Mouse (Mus musculus): ENCODE data around the gene Slc52a3. TPM values are rescaled to one million over a fixed set of nuclear protein-coding genes. Genes with fewer than 3 reads are reported as not detected.

Gene Slc52a3
- polyA plus RNA-seq, 1 experiment = 2.6 TPM

DNA sequence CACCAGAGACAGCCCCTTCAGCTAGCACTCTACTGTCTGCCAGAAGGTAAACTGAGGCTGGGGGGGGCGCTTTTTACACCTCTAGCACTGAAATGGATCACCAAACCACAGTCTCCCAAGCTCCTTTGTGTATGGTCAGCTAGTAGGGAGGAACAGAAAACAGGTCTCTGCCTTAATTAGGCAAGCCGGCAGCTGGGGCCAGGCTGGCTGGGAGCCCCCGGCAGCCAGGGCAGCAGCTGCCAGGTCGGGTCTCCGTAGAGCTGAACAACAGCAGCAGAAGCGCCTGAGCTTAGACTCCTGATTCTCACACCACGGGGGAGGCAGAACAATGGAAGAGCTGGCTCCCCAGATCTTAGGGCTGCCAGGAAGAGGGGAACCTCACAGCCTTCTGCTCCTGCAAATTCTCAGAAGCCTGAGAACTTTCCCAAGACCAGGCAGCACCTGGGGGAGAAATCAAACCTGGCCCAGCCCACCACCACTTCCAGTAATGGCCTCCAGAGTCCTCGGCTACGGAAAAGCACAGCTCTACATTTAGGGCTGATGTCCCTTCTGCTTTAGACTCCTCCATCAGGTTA lies 29.0 kb upstream of the Slc52a3 start:
- no peaks in the 10 kb centered on the region for H3K27me3 ChIP-seq (ENCODE audit: control insufficient read depth, insufficient read depth, low read length, poor library complexity, severe bottlenecking)
- H3K4me3 ChIP-seq (ENCODE audit: low read depth, low read length) = no peak overlapping the region
- no peaks in the 10 kb centered on the region for H3K9me3 ChIP-seq (replicated peaks; ENCODE audit: control insufficient read depth, insufficient read depth, low read length, poor library complexity, severe bottlenecking)
- H3K36me3 ChIP-seq (ENCODE audit: control insufficient read depth, insufficient read depth, low read length, poor library complexity, severe bottlenecking) = no peaks in the 10 kb centered on the region
- H3K27ac ChIP-seq (ENCODE audit: insufficient read depth, low read length) = no peak overlapping the region
- H3K9ac ChIP-seq (ENCODE audit: low read depth, poor library complexity, severe bottlenecking) = no peak overlapping the region
- H3K4me1 ChIP-seq (ENCODE audit: control insufficient read depth, insufficient read depth, low read length) = no peaks in the 10 kb centered on the region
- TF ChIP-seq CTCF (IDR thresholded peaks at IDR 0.05; ENCODE audit: low read depth, low read length) (no peak), EP300 (IDR thresholded peaks at IDR 0.05; ENCODE audit: insufficient read depth, low read depth, low read length) (no peak), POLR2A (IDR thresholded peaks at IDR 0.05; ENCODE audit: insufficient read depth, low read length) (no peak)

DNA sequence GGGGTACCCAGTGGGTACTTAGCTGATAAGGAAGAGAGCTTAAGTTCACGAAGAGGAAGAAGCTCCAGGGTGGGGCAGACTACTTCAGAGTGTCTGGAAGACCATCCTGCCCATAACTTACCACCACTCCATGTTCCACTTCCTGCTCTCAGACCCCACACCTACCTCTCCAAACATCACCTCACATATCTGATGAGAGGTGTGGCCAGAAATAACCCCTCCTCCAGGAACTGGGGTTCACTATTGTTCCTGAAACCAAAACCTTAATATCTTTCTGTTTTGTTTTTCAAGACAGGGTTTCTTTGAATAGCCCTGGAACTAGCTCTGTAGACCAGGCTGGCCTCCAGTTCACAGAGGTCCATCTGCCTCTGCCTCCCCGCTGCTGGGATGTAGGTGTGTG lies 28.5 kb upstream of the Slc52a3 start:
- no peaks in the 10 kb centered on the region for H3K4me1 ChIP-seq (ENCODE audit: control insufficient read depth, insufficient read depth, low read length)
- no peak overlapping the region for H3K27ac ChIP-seq (ENCODE audit: insufficient read depth, low read length)
- no peaks in the 10 kb centered on the region for H3K9me3 ChIP-seq (replicated peaks; ENCODE audit: control insufficient read depth, insufficient read depth, low read length, poor library complexity, severe bottlenecking)
- no peak for TF ChIP-seq EP300 (IDR thresholded peaks at IDR 0.05; ENCODE audit: insufficient read depth, low read depth, low read length)
- TF ChIP-seq CTCF (IDR thresholded peaks at IDR 0.05; ENCODE audit: low read depth, low read length) = no peak
- no peak for TF ChIP-seq POLR2A (IDR thresholded peaks at IDR 0.05; ENCODE audit: insufficient read depth, low read length)
- H3K27me3 ChIP-seq (ENCODE audit: control insufficient read depth, insufficient read depth, low read length, poor library complexity, severe bottlenecking) = no peaks in the 10 kb centered on the region
- H3K9ac ChIP-seq (ENCODE audit: low read depth, poor library complexity, severe bottlenecking) = no peak overlapping the region
- no peaks in the 10 kb centered on the region for H3K36me3 ChIP-seq (ENCODE audit: control insufficient read depth, insufficient read depth, low read length, poor library complexity, severe bottlenecking)
- H3K4me3 ChIP-seq (ENCODE audit: low read depth, low read length) = no peak overlapping the region

DNA sequence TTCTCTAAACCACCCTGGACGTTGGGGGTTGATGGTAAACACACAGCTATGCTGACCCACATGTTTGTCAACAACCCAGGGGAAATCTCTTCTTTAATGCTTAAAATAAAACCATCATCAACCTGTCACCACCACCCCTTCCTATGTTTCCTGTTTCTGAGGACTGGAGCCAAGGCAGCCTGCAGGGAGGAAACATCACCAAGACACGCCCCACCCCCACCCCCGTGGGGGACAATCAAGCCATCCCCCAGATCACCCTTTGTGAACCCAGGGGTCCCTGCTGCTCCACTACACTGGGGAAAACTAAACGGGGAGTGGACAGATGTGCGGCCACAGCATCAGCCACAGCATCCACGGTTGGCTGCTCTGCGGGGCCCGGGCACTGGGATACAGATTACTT lies 27.9 kb upstream of the Slc52a3 start:
- Histone ChIP-seq H3K9me3 (replicated peaks; ENCODE audit: control insufficient read depth, insufficient read depth, low read length, poor library complexity, severe bottlenecking) (no peaks in the 10 kb centered on the region), H3K9ac (ENCODE audit: low read depth, poor library complexity, severe bottlenecking) (no peak overlapping the region), H3K4me1 (ENCODE audit: control insufficient read depth, insufficient read depth, low read length) (no peaks in the 10 kb centered on the region), H3K4me3 (ENCODE audit: low read depth, low read length) (no peak overlapping the region), H3K36me3 (ENCODE audit: control insufficient read depth, insufficient read depth, low read length, poor library complexity, severe bottlenecking) (no peaks in the 10 kb centered on the region), H3K27ac (ENCODE audit: insufficient read depth, low read length) (no peak overlapping the region), H3K27me3 (ENCODE audit: control insufficient read depth, insufficient read depth, low read length, poor library complexity, severe bottlenecking) (no peaks in the 10 kb centered on the region)
- TF ChIP-seq CTCF (IDR thresholded peaks at IDR 0.05; ENCODE audit: low read depth, low read length) (no peak), POLR2A (IDR thresholded peaks at IDR 0.05; ENCODE audit: insufficient read depth, low read length) (no peak), EP300 (IDR thresholded peaks at IDR 0.05; ENCODE audit: insufficient read depth, low read depth, low read length) (no peak)

DNA sequence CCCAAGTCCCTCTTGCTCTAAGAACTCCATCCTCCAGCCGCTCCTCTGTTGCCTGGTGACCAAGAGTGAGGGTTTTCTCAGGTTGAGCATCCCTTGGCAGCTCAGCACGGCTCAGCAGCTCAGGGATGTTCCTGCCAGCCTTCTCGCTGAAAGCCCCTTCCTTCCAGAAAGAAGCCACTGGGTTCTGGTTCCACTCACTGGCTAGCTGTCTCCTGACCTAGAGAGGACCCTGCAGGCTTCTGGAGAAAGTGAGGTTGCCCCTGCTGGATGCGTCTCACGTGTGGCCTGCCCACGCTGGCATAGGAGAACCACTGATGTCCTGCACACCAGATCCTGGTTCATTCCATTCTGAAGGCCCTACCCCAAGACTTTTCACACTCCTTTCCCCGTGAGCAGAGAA lies 27.3 kb upstream of the Slc52a3 start:
- H3K9me3 ChIP-seq (replicated peaks; ENCODE audit: control insufficient read depth, insufficient read depth, low read length, poor library complexity, severe bottlenecking) = no peaks in the 10 kb centered on the region
- H3K27me3 ChIP-seq (ENCODE audit: control insufficient read depth, insufficient read depth, low read length, poor library complexity, severe bottlenecking) = no peaks in the 10 kb centered on the region
- no peaks in the 10 kb centered on the region for H3K36me3 ChIP-seq (ENCODE audit: control insufficient read depth, insufficient read depth, low read length, poor library complexity, severe bottlenecking)
- TF ChIP-seq EP300 (IDR thresholded peaks at IDR 0.05; ENCODE audit: insufficient read depth, low read depth, low read length) = no peak
- TF ChIP-seq POLR2A (IDR thresholded peaks at IDR 0.05; ENCODE audit: insufficient read depth, low read length) = no peak
- no peak for TF ChIP-seq CTCF (IDR thresholded peaks at IDR 0.05; ENCODE audit: low read depth, low read length)
- H3K9ac ChIP-seq (ENCODE audit: low read depth, poor library complexity, severe bottlenecking) = no peak overlapping the region
- H3K4me3 ChIP-seq (ENCODE audit: low read depth, low read length) = no peak overlapping the region
- H3K27ac ChIP-seq (ENCODE audit: insufficient read depth, low read length) = no peak overlapping the region
- H3K4me1 ChIP-seq (ENCODE audit: control insufficient read depth, insufficient read depth, low read length) = no peaks in the 10 kb centered on the region

DNA sequence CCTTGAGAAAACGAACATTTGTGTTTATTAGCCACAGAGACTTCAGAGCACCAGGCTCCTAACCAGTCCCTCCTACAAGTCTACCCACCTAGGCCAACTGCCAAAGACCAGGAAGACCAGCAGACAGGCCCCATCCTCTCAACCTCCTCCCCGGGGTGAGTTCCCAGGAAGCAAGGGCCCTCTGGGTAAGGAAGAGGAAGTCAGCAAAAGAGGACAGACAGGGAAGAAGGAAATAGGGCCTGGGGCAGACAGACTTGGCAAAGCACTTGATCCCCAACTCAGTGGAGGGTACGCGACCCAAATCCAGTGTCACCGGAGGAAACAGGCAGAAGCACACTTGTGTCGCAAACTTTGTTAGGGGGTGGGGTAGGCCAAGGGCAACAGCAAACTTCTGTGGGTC lies 26.9 kb upstream of the Slc52a3 start:
- H3K36me3 ChIP-seq (ENCODE audit: control insufficient read depth, insufficient read depth, low read length, poor library complexity, severe bottlenecking) = no peaks in the 10 kb centered on the region
- no peak overlapping the region for H3K4me3 ChIP-seq (ENCODE audit: low read depth, low read length)
- no peak overlapping the region for H3K9ac ChIP-seq (ENCODE audit: low read depth, poor library complexity, severe bottlenecking)
- no peaks in the 10 kb centered on the region for H3K27me3 ChIP-seq (ENCODE audit: control insufficient read depth, insufficient read depth, low read length, poor library complexity, severe bottlenecking)
- no peaks in the 10 kb centered on the region for H3K9me3 ChIP-seq (replicated peaks; ENCODE audit: control insufficient read depth, insufficient read depth, low read length, poor library complexity, severe bottlenecking)
- H3K4me1 ChIP-seq (ENCODE audit: control insufficient read depth, insufficient read depth, low read length) = no peaks in the 10 kb centered on the region
- TF ChIP-seq CTCF (IDR thresholded peaks at IDR 0.05; ENCODE audit: low read depth, low read length) (no peak), EP300 (IDR thresholded peaks at IDR 0.05; ENCODE audit: insufficient read depth, low read depth, low read length) (no peak), POLR2A (IDR thresholded peaks at IDR 0.05; ENCODE audit: insufficient read depth, low read length) (no peak)
- no peak overlapping the region for H3K27ac ChIP-seq (ENCODE audit: insufficient read depth, low read length)

DNA sequence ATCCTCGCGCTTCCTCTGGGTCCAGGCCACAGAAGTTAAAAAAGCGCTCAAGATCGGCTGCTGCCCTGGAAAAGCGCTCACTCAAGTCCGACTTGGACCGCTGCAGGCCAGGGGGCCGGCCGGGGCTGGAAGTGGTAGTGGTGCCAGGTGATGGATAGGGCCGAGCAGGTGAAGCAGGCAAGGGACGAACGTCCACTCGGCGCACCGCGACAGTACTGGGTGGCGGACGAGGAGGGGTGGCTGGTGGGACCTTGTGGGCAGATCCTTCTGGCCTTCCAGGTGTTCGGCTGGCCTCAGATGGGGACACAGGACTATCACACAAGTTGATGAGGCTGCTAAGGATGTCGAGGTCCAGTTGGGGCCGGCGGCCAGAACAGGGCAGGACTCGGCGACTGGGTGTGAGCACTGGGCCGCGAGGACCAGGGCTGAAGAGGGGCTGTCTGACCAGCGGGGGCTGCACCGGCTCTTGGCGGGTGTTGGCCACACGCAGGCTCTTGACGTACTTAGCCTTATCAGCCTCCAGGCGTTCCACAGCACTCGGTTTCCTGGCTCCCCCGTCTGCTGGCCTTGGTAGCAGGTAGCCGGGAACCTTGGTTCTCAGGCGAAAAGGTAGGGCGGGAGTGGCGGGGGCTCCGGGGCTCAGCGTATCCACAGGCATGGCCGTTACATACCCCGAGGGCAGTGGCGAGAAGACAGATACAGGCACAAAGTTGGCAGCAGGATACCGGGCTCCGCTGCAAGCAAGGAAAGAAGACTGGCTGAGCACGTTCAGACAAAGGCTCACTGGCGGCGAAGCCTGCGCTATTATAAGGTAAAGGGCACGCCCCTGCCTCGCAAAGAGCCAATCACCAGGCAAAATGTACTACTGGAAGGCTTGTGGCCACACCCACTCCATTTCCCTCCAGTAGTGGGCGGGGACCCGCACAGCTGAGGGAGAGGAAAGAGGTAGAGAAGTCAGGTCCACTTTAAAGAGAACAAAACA lies 25.8 kb upstream of the Slc52a3 start:
- H3K27me3 ChIP-seq (ENCODE audit: control insufficient read depth, insufficient read depth, low read length, poor library complexity, severe bottlenecking) = no peaks in the 10 kb centered on the region
- H3K4me1 ChIP-seq (ENCODE audit: control insufficient read depth, insufficient read depth, low read length) = no peaks in the 10 kb centered on the region

More for the DNA sequence above, 25.8 kb upstream of the Slc52a3 start:
- TF ChIP-seq CTCF (IDR thresholded peaks at IDR 0.05; ENCODE audit: low read depth, low read length) = no peak
- no peak for TF ChIP-seq EP300 (IDR thresholded peaks at IDR 0.05; ENCODE audit: insufficient read depth, low read depth, low read length)
- peak; percentile 71 for TF ChIP-seq POLR2A (IDR thresholded peaks at IDR 0.05; ENCODE audit: insufficient read depth, low read length)
- Histone ChIP-seq H3K4me3 (ENCODE audit: low read depth, low read length) (peak overlapping the region; percentile 45), H3K9ac (ENCODE audit: low read depth, poor library complexity, severe bottlenecking) (peak overlapping the region; percentile 25; the same call in 1 of the 2 replicates), H3K27ac (ENCODE audit: insufficient read depth, low read length) (no peak overlapping the region), H3K36me3 (ENCODE audit: control insufficient read depth, insufficient read depth, low read length, poor library complexity, severe bottlenecking) (no peaks in the 10 kb centered on the region), H3K9me3 (replicated peaks; ENCODE audit: control insufficient read depth, insufficient read depth, low read length, poor library complexity, severe bottlenecking) (no peaks in the 10 kb centered on the region)

Data from ES-Bruce4 (cell line).